ENCODE assay signal across 22 mouse cellular contexts in the genomic region with DNA sequence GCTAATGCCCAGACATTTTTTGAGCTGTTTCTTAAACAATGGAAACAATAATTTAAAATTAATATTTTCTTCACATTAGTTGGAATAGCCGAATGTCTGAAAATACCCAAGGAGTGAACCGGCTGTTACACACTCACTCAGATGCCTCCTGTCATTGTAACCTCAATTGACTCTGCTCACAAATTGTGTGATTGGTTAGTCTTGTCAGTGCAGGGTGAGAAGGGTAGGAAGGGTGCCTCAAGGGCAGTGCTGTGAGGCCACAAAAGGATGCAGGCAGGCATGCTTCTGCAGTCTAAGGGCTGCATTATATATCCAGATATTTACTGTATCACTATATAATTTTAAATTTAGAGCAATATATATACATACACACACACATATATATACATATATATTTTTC. TPM values are rescaled to one million over a fixed set of nuclear protein-coding genes. Genes with fewer than 3 reads are reported as not detected.
"Had no signal": no experiment of that assay in that cellular context is flagged by ENCODE, and none has a peak within 500 bp of the region (broad histone marks: within the 10 kb centered on the region; RNA-seq: fewer than 3 reads in every experiment).

No protein-coding gene starts in this region.

- H3K27me3 ChIP-seq: limb, embryonic 13.5 days; liver, embryonic 12.5 days; liver, embryonic 15.5 days; lung, embryonic 15.5 days; megakaryocyte, embryonic 14.5 days; stomach, embryonic 15.5 days had no signal

- H3K4me1 ChIP-seq: limb, embryonic 10.5 days; limb, embryonic 13.5 days; liver, embryonic 12.5 days; liver, embryonic 15.5 days; lung, embryonic 15.5 days; megakaryocyte, embryonic 14.5 days; stomach, embryonic 15.5 days had no signal

- H3K9me3 ChIP-seq: limb, embryonic 10.5 days; limb, embryonic 13.5 days; liver, embryonic 12.5 days; liver, embryonic 15.5 days; lung, embryonic 15.5 days; stomach, embryonic 15.5 days had no signal

- H3K4me3 ChIP-seq: layer of hippocampus, adult 2 months; limb, embryonic 10.5 days; limb, embryonic 13.5 days; liver, embryonic 12.5 days; liver, embryonic 15.5 days; lung, embryonic 15.5 days; megakaryocyte, embryonic 14.5 days; stomach, embryonic 15.5 days had no signal

- DNase-seq: kidney, adult 2 months; kidney, postnatal 25 days; layer of hippocampus, adult 9-11 months; liver; lung, adult 18-20 months; lung, postnatal 10 days; lung, postnatal 36 days; retina, postnatal 1 day; right cerebral cortex, postnatal 25 days; spleen, adult 18-20 months; thymus, postnatal 25 days had no signal

- H3K4me2 ChIP-seq: limb, embryonic 13.5 days; liver, embryonic 12.5 days; liver, embryonic 15.5 days; lung, embryonic 15.5 days; stomach, embryonic 15.5 days had no signal

- ATAC-seq: intestine, postnatal 0 days; liver, embryonic 12.5 days had no signal

- H3K27ac ChIP-seq: kidney, postnatal 0 days; layer of hippocampus, adult 2 months; limb, embryonic 10.5 days; limb, embryonic 13.5 days; liver, embryonic 12.5 days; liver, embryonic 15.5 days; lung, embryonic 15.5 days; stomach, embryonic 15.5 days had no signal

- H3K36me3 ChIP-seq: limb, embryonic 10.5 days; limb, embryonic 13.5 days; liver, embryonic 12.5 days; liver, embryonic 15.5 days; lung, embryonic 15.5 days; stomach, embryonic 15.5 days had no signal

- H3K9ac ChIP-seq: limb, embryonic 13.5 days; liver, embryonic 12.5 days; liver, embryonic 15.5 days; lung, embryonic 15.5 days; stomach, embryonic 15.5 days had no signal

RNA-seq across cellular contexts. Expression of a gene that starts 37.7 kb away (rescaled TPM):
- total RNA-seq: neutrophil, adult 5-6 weeks had no signal

RNA-seq across cellular contexts. Expression of a gene that starts 54.4 kb away (rescaled TPM):
- total RNA-seq: neutrophil, adult 5-6 weeks had no signal
